Mouse (Mus musculus) bone marrow macrophage, adult 2 months (primary cell): ENCODE data around the gene Ttn.

Source experiments
- CTCF ChIP-seq: IDR thresholded peaks from 2 replicates; pipeline ENCODE4 v1.5.1; 2012; ENCODE audit warnings: low read depth, mild to moderate bottlenecking, low read length, moderate library complexity
- POLR2A ChIP-seq: IDR thresholded peaks from 2 replicates; pipeline ENCODE4 v1.6.1; 2012; ENCODE audit warnings: mild to moderate bottlenecking, low read depth, low read length, borderline replicate concordance

- TF ChIP-seq POLR2A (no peak), CTCF (no peak)
Measured at GRCm38 (mm10) chr2:76881406-76881805, 100.9 kb downstream of the Ttn start.
